Mouse (Mus musculus): ENCODE measurements around the gene Hecw2.

- TF ChIP-seq CTCF (IDR thresholded peaks at IDR 0.05; ENCODE audit: low read depth) (no peak), EP300 (optimal IDR thresholded peaks at IDR 0.05) (no peak)
These were observed 422.0 kb downstream of the Hecw2 start for GRCm38 (mm10) chr1:53772967-53773366.
